Mouse (Mus musculus) hindbrain, embryonic 12.5 days (tissue): Measurements from ENCODE around the gene C1qbp. TPM values are rescaled to one million over a fixed set of nuclear protein-coding genes. Genes with fewer than 3 reads are reported as not detected.
A peak's percentile ranks its signal among the peaks of the same experiment; 100 is the strongest.

ENCODE experiments used
- ATAC-seq: fragments of 200-750 bp; cut with Nextera tagmentation; 2 replicates; pipeline ENCODE4 v1.8.0; 2017; ENCODE audit warnings: moderate TSS enrichment; ENCODE audit not compliant: low FRiP score
- H3K27ac ChIP-seq: fragments of 300-500 bp; sonication (generic); 2 replicates; pipeline ENCODE4 v1.5.1; 2016; ENCODE audit warnings: mild to moderate bottlenecking
- H3K27me3 ChIP-seq: fragments of 300-500 bp; sonication (generic); 2 replicates; pipeline ENCODE4 v1.6.1; 2016; ENCODE audit warnings: mild to moderate bottlenecking
- H3K36me3 ChIP-seq: fragments of 300-500 bp; sonication (generic); 2 replicates; pipeline ENCODE4 v1.6.1; 2016; ENCODE audit warnings: mild to moderate bottlenecking
- H3K4me1 ChIP-seq: fragments of 300-500 bp; sonication (generic); 2 replicates; pipeline ENCODE4 v1.6.1; 2016
- H3K4me2 ChIP-seq: fragments of 300-500 bp; sonication (generic); replicated peaks from 2 replicates; pipeline ENCODE4 v1.6.1; 2016; ENCODE audit warnings: mild to moderate bottlenecking
- H3K4me3 ChIP-seq: fragments of 300-500 bp; sonication (generic); 2 replicates; pipeline ENCODE4 v1.5.1; 2016; ENCODE audit warnings: mild to moderate bottlenecking
- H3K9ac ChIP-seq: fragments of 300-500 bp; sonication (generic); 2 replicates; pipeline ENCODE4 v1.6.1; 2016; ENCODE audit warnings: mild to moderate bottlenecking, moderate library complexity
- H3K9me3 ChIP-seq: fragments of 300-500 bp; sonication (generic); replicated peaks from 2 replicates; pipeline ENCODE4 v1.6.1; 2016; ENCODE audit warnings: mild to moderate bottlenecking
- WGBS: fragments of 180-500 bp; shearing (Covaris S2); methylation state at CpG from one replicate; pipeline ENCODE4 v1.1.7; 2016; 5-methylcytosine and 5-hydroxymethylcytosine counted together
- polyA plus RNA-seq: library from polyadenylated mRNA; unstranded; fragments of >200 nt; fragmentation: Nextera tagmentation; extraction: Ambion mirVana; gene quantifications from 2 replicates; pipeline ENCODE4 v1.2.1, GENCODE M21; 2016

Gene C1qbp
- 204 and 206 TPM in 2 replicates for polyA plus RNA-seq

DNA sequence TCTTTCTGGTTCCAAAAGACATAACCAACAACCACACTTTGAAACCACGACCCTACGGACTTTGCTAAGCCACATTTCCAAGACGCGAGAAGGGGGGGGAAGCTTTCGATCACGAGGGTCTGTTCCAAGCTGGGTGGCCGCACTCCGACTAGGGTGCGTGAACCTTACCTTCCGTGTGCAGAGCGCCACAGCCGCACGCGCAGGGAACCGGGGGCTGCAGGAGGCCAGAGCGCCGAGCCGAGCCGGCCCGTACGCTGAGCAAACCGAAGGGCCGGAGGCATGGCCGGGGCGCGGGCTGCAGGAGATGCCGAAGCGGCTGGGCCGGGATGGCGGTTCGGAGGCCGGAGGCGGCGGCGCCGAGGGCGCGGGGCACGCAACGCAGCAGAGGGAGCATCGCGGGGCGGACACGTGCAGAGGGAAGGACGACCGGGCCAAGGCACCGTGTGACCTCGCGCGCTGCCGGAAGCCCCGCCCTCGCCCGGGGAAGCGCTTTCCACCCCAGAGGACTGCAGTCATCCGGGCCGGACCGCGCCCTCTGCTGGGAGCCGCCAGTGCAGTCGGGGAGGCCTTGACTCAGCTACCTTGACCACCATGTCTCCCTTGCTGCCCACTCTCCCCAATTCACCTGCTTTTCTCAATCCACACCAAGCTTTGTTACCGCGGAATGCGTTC, at the start of gene C1qbp:
C1qbp (minus strand) TSS at position 470 of the 672 bp plus-strand sequence.
- peak; percentile 96 for ATAC-seq
- under 1% methylated on average over 57 of the region's 64 CpGs for WGBS
- Histone ChIP-seq H3K9me3 (no peaks in the 10 kb centered on the region), H3K4me1 (peaks cover 12% of the 10 kb centered on the region), H3K27ac (peak within 1 kb of the TSS; percentile 66; the same call in 1 of the 2 replicates), H3K4me2 (peak within 1 kb of the TSS; percentile 73), H3K27me3 (no peaks in the 10 kb centered on the region), H3K36me3 (peaks cover 62% of the 10 kb centered on the region), H3K4me3 (peak within 1 kb of the TSS; percentile 100), H3K9ac (peak within 1 kb of the TSS; percentile 93)

DNA sequence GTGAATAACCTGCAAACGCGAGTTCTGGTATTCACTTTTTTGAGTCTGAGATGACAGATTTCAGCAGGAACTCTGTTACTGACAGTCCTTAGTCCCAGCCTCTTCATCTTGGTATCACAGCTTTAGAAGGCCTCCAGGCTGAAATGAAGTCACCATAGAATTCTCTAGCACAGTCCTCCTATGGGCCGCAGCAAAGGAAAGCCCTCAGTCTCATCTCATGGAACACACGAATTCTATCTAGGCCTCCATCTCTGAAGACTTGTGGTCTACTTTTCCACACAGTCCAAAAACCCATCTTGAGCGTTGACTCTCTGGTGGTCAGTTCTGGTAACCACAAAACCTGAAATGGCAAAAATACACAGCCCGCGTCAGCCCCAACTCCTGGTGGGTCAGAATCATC, 49.2 kb upstream of the C1qbp start:
- Histone ChIP-seq H3K27me3 (no peaks in the 10 kb centered on the region), H3K9me3 (no peaks in the 10 kb centered on the region), H3K4me3 (peak overlapping the region; percentile 74), H3K4me2 (peak overlapping the region; percentile 74), H3K36me3 (peaks cover 12% of the 10 kb centered on the region), H3K4me1 (peaks cover 15% of the 10 kb centered on the region), H3K9ac (peak overlapping the region; percentile 91), H3K27ac (peak overlapping the region; percentile 96)
- WGBS = 69% methylated on average over 7 of the region's 7 CpGs
- ATAC-seq = no peak

DNA sequence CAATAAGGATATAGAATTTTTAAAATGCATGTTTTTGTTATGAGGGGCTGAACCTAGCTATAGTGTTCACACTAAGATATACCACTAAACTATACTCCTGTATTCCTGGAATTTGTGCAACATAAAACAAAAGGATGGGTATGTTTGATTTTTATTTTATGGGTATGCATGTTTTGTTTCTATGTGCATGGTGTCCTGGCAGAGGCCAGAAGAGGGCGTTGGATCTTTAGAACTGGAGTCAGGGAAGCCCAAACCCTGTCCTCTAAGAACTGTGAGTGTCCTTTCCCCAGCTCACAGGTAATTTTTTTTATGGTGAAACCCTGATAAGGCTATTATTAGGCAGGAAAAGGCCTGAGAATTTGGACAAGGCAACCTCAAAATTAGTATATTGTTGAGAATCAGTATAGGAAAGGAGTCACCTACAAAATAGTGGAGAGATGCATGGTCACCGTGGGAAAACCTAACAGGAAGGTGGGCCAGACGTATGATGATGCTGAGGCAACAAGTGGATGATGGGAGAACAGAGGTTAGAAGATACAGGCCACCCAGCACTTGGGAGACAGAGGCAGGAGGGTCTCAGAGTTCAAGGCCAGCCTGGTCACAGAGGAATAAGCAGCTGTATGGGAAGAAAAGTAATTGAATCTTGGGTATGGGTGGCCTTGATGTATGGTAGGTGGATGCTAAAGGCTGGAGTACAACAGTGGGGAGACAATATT, 46.7 kb upstream of the C1qbp start:
- no peaks in the 10 kb centered on the region for H3K27me3 ChIP-seq
- WGBS = 77% methylated on average over 3 of the region's 3 CpGs
- ATAC-seq = no peak

DNA sequence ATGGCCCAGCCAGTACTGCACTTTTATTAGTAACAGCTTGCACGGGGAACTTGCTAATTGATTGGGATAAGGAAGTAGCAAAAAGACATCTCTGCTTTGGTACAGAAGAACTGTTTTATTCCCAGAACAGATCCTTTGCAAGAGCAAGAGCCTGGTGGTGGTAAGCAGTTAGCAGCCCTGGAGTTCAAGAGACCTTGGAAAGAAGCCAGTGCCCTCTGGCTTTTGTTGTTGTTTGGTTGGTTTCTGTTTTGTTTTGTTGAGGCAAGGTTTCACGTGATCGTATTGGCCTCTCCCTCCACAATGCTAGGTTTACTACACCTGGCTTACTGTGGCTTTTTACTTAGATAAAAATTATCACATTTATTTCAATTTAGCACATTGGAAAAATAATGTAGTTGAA, 45.5 kb upstream of the C1qbp start:
- peaks cover 15% of the 10 kb centered on the region for H3K4me1 ChIP-seq
- no peak overlapping the region for H3K4me2 ChIP-seq
- 86% methylated on average over 3 of the region's 3 CpGs for WGBS
- ATAC-seq = no peak
- no peak overlapping the region for H3K9ac ChIP-seq
- peaks cover 35% of the 10 kb centered on the region for H3K36me3 ChIP-seq
- no peak overlapping the region for H3K27ac ChIP-seq
- H3K4me3 ChIP-seq = no peak overlapping the region
- H3K9me3 ChIP-seq = no peaks in the 10 kb centered on the region
- no peaks in the 10 kb centered on the region for H3K27me3 ChIP-seq

More for the DNA sequence above, 46.7 kb upstream of the C1qbp start:
- Histone ChIP-seq H3K27ac (no peak overlapping the region), H3K36me3 (peaks cover 33% of the 10 kb centered on the region), H3K4me1 (peaks cover 15% of the 10 kb centered on the region), H3K9me3 (no peaks in the 10 kb centered on the region), H3K9ac (no peak overlapping the region), H3K4me3 (no peak overlapping the region), H3K4me2 (no peak overlapping the region)

DNA sequence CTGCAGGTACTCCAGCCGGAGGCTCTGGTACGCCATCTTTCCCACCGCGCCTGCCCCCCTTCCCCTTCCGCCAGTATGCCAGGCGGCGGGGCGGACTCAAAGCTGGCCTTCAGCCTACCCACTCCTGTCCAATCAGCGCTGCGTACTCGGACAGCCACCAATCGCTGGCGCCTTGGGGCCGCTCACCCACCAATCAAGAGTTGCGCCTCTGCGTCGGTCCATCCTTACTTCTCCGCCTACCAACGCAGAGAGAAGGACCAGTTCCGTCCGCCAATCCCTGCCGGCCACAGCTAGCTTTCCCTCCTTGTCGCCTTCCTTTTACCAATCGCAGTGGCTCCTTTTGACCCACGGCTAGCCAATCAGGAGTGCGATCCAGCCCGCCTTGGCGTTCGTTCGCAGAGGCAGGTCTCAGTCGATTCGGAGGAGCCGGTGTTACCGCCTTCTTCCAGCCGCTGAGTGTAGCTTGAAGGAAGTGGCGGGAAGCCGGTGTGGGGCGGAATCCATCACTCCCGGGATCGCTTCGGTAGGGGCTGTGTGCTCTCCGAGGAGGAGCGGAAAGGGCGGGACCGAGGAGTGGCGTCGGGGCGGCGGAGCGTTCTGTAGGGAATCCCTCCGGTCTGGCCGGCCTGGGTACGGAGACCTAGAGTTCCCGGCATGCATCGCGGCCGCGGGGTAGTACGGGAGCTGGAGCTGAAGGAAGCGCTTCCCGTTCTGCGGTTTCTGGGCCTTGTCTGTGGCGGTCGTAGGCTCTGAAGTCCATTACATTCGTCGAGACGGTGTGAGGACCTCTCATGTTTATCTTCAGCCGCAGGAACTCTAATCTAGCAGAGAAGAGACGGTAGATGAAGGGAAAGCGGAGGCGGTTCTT, 36.6 kb upstream of the C1qbp start, which contains the start of the genes Mis12 and Derl2:
Mis12 (plus strand) TSS at position 411 of the 868 bp plus-strand sequence.
Derl2 (minus strand) TSS at position 641 of the 868 bp plus-strand sequence.
- ATAC-seq = peak; percentile 100
- peak within 1 kb of the TSS; percentile 88 for H3K27ac ChIP-seq
- peak within 1 kb of the TSS; percentile 90 for H3K4me3 ChIP-seq
- peak within 1 kb of the TSS; percentile 83 for H3K4me2 ChIP-seq
- no peaks in the 10 kb centered on the region for H3K9me3 ChIP-seq
- under 1% methylated on average over 70 of the region's 71 CpGs for WGBS
- no peaks in the 10 kb centered on the region for H3K27me3 ChIP-seq
- peak within 1 kb of the TSS; percentile 86 for H3K9ac ChIP-seq
- peaks cover 2% of the 10 kb centered on the region; the same call in 1 of the 2 replicates for H3K36me3 ChIP-seq
- H3K4me1 ChIP-seq = peaks cover 30% of the 10 kb centered on the region

DNA sequence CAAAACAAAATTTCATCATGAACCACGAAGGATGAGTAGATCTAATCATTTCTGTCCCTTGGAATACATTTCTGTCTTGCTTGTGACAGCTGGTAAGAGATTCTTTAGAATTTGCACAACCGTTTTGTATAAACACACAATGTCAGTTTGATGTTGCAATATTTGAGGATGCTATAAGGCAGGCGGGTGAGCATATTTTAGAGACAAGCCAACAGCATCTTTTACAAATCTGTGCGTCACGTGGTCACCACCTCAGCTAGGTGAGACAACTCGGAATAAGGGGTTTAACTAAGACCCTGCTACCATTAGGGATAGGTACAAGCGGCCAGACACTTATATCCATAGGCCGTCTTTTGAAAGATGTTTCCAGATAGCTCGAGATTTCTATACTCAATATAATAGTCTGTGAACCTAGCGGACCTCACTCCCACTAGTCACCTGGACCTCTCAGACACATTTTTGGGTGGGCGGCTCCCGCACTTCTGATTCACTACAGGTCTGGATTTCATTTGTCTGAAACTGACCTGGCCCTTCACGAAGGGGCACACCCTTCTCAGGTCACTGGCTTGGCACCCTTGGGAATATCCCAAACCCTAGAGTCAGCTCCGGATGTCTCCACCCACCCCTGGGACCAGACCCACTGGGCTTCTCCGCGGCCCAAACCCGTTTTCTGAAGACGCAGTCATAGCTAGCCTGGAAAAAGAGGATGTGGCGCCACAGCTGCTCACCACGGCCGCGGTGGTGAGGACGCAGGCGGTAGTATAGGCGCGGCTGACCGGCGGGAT, 35.8 kb upstream of the C1qbp start:
- H3K27me3 ChIP-seq = no peaks in the 10 kb centered on the region
- H3K9ac ChIP-seq = peak overlapping the region; percentile 86
- ATAC-seq = no peak; the same call in 1 of the 2 replicates
- peak overlapping the region; percentile 83 for H3K4me2 ChIP-seq
- H3K4me3 ChIP-seq = peak overlapping the region; percentile 90
- H3K36me3 ChIP-seq = peaks cover 5% of the 10 kb centered on the region; the same call in 1 of the 2 replicates
- H3K9me3 ChIP-seq = no peaks in the 10 kb centered on the region
- peak overlapping the region; percentile 81 for H3K27ac ChIP-seq
- peaks cover 30% of the 10 kb centered on the region for H3K4me1 ChIP-seq
- 7% methylated on average over 28 of the region's 28 CpGs for WGBS

DNA sequence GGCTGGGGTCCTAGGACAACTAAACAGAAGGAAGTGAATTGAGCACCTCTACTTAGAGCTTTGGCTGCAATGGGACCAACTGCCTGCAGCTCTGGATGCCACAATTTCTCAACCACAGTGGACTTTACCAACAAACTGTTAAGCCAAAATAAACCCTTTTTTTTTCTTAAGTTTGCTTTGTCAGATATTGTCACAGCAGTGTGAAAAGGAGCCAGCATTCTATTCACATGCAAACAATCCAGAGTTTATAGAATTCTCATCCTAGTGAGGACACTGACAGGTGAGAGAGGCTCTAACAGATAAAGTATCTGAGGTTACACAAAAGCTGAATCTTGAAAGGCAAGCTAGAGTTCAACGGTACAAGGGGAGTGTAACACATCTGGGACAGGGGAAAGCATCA, 34.2 kb upstream of the C1qbp start:
- Histone ChIP-seq H3K27ac (no peak overlapping the region), H3K9me3 (no peaks in the 10 kb centered on the region), H3K4me2 (no peak overlapping the region), H3K36me3 (peaks cover 15% of the 10 kb centered on the region), H3K4me1 (peaks cover 30% of the 10 kb centered on the region), H3K27me3 (no peaks in the 10 kb centered on the region), H3K4me3 (no peak overlapping the region), H3K9ac (no peak overlapping the region)
- ATAC-seq = no peak
- WGBS = 87% methylated on average over 1 of the region's 1 CpGs

DNA sequence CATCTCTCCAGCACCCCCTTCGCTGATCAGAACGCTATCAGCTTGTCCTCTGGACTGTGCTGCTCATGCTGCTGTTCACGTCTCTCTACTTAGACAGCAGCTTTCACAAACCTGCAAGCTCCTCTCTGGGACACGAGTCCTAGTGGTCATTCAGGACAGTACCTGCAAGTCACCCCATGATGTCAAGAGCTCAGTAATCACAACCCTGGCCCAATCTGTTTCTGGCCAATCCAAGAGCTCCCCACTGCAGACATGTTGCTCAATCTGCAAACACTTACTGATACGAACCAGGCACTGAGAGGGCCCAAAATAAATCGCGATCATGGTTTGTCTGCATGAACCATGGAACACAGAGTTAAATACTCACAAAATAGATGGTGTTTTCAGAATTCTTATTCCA, 29.9 kb upstream of the C1qbp start:
- H3K9me3 ChIP-seq = no peaks in the 10 kb centered on the region
- no peak overlapping the region for H3K4me2 ChIP-seq
- no peak for ATAC-seq
- 95% methylated on average over 7 of the region's 7 CpGs for WGBS
- no peak overlapping the region for H3K4me3 ChIP-seq
- H3K27me3 ChIP-seq = no peaks in the 10 kb centered on the region
- no peak overlapping the region for H3K27ac ChIP-seq
- H3K4me1 ChIP-seq = peaks cover 11% of the 10 kb centered on the region
- peaks cover 45% of the 10 kb centered on the region for H3K36me3 ChIP-seq
- no peak overlapping the region for H3K9ac ChIP-seq

DNA sequence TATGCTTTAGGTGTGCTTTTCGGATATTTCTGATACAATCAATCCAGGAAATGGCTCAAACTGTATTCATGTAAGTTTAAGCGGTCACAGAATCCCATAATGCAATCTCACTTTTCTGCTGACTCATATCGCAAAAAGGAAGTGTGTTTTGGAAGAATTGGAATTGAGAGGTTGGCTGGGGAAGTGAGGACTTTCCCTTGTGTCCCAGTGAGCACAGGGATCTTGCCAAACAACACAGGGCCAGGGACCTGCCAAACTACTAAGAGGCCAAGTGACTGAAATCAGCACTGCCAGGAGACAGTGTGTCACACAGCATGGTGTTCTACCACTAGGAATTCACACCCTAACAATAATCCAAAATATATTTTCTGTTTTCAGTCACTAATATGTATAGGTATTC, 25.5 kb upstream of the C1qbp start:
- H3K4me3 ChIP-seq = no peak overlapping the region
- peaks cover 5% of the 10 kb centered on the region for H3K4me1 ChIP-seq
- no peak overlapping the region for H3K9ac ChIP-seq
- ATAC-seq = no peak
- H3K4me2 ChIP-seq = no peak overlapping the region
- H3K27me3 ChIP-seq = no peaks in the 10 kb centered on the region
- H3K9me3 ChIP-seq = no peaks in the 10 kb centered on the region
- WGBS = 95% methylated on average over 3 of the region's 3 CpGs
- H3K27ac ChIP-seq = no peak overlapping the region
- H3K36me3 ChIP-seq = peaks cover 39% of the 10 kb centered on the region

DNA sequence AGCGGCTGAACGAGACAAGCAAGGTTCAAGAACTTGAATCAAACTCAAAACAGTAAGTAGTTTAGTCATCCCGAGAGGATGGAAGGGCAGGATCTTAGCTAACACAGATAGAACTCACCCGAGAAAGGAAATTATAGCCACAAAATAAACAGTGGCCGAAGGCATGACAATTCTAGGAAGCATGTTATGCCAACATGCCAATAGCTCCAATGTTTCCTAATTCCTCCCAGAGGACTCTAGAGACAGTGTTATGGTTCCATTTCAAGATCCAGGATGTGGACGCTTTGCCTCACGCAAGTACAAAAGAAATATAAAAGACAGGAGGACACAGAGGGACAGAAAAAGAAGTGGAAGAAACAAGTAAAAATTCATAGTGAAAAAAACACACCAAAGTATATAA, 25.0 kb upstream of the C1qbp start:
- no peak overlapping the region for H3K4me3 ChIP-seq
- H3K36me3 ChIP-seq = peaks cover 38% of the 10 kb centered on the region
- no peaks in the 10 kb centered on the region for H3K27me3 ChIP-seq
- no peak overlapping the region for H3K4me2 ChIP-seq
- ATAC-seq = no peak
- H3K9ac ChIP-seq = no peak overlapping the region
- no peak overlapping the region for H3K27ac ChIP-seq
- 94% methylated on average over 7 of the region's 7 CpGs for WGBS
- no peaks in the 10 kb centered on the region for H3K9me3 ChIP-seq
- H3K4me1 ChIP-seq = peaks cover 10% of the 10 kb centered on the region

DNA sequence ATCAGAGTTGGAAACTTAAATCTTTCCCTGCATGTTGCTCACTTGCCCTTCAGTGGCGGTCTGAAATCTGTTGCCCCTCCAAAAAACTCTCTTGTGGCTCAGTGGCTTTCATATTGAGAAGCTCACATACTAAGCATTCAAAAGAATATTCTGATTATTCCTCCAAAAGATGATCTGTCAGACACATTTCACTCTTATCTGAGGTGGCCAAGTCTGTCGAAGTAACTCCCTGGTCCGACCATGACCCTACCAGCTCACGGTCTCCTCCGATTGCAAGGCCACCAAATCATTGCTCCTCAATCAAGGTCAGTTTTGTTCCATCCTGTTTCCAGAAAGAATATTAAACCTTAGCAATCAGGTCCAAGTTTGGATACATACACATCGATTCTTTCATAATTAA, 24.2 kb upstream of the C1qbp start:
- no peak overlapping the region for H3K4me2 ChIP-seq
- no peak overlapping the region for H3K9ac ChIP-seq
- no peak overlapping the region for H3K4me3 ChIP-seq
- WGBS = 97% methylated on average over 6 of the region's 6 CpGs
- no peak overlapping the region for H3K27ac ChIP-seq
- no peaks in the 10 kb centered on the region for H3K9me3 ChIP-seq
- H3K27me3 ChIP-seq = no peaks in the 10 kb centered on the region
- H3K4me1 ChIP-seq = peaks cover 15% of the 10 kb centered on the region
- no peak for ATAC-seq
- peaks cover 30% of the 10 kb centered on the region for H3K36me3 ChIP-seq
